Mouse (Mus musculus) lung, adult 2 months (tissue): Measurements from ENCODE around the gene Rpl29.

ENCODE experiments used
- CTCF ChIP-seq: fragments of 200-500 bp; IDR thresholded peaks from 2 replicates; pipeline ENCODE4 v1.5.1; 2011; ENCODE audit warnings: mild to moderate bottlenecking, low read length, control low read depth; ENCODE audit not compliant: insufficient read depth
- POLR2A ChIP-seq: fragments of 200-500 bp; IDR thresholded peaks from 2 replicates; pipeline ENCODE4 v1.6.1; 2011; ENCODE audit warnings: low read depth, mild to moderate bottlenecking, control low read depth, low read length, borderline replicate concordance; ENCODE audit errors: extremely low read depth

- TF ChIP-seq CTCF (no peak), POLR2A (no peak)
These were observed 44.0 kb downstream of the Rpl29 start for GRCm38 (mm10) chr9:106473081-106473752.
